Mouse (Mus musculus): ENCODE measurements around the gene Eloa. TPM values are rescaled to one million over a fixed set of nuclear protein-coding genes. Genes with fewer than 3 reads are reported as not detected.
A peak's percentile ranks its signal among the peaks of the same experiment; 100 is the strongest.

Gene Eloa
- total and polyA plus RNA-seq, 2 experiments, result 7.3 to 16.7 TPM

- Histone ChIP-seq H3K4me1 (ENCODE audit: control insufficient read depth, insufficient read depth, low read length) (peaks cover 19% of the 10 kb centered on the region), H3K27ac (replicated peaks; ENCODE audit: insufficient read depth, low read depth, low read length) (peak overlapping the region; percentile 97), H3K36me3 (ENCODE audit: control insufficient read depth, insufficient read depth, low read length) (peaks cover 4% of the 10 kb centered on the region; the same call in 1 of the 2 replicates), H3K4me3 (ENCODE audit: insufficient read depth, low read depth, low read length) (peak overlapping the region; percentile 74), H3K27me3 (ENCODE audit: control insufficient read depth, insufficient read depth, low read length) (no peaks in the 10 kb centered on the region), H3K9ac (ENCODE audit: low read depth, low read length) (peak overlapping the region; percentile 89), H3K79me2 (ENCODE audit: control insufficient read depth, insufficient read depth, low read length) (no peaks in the 10 kb centered on the region)
- no peak for DNase-seq (ENCODE audit: extremely low read depth, low read depth, low spot score)
- no peak for TF ChIP-seq POLR2A (IDR thresholded peaks at IDR 0.05; ENCODE audit: extremely low read depth, insufficient read depth, low read length)
- TF ChIP-seq CTCF (IDR thresholded peaks at IDR 0.05; ENCODE audit: low read depth, low read length), result no peak
- WGBS, result 7% methylated on average over 15 of the region's 15 CpGs
These were observed 58.6 kb downstream of the Eloa start for GRCm38 (mm10) chr4:135962946-135963345.

- TF ChIP-seq CTCF (IDR thresholded peaks at IDR 0.05; ENCODE audit: low read depth, low read length) (no peak), POLR2A (IDR thresholded peaks at IDR 0.05; ENCODE audit: extremely low read depth, insufficient read depth, low read length) (no peak)
- no peak overlapping the region for H3K27ac ChIP-seq (replicated peaks; ENCODE audit: insufficient read depth, low read depth, low read length)
- 61% methylated on average over 7 of the region's 7 CpGs for WGBS
- no peak overlapping the region for H3K4me3 ChIP-seq (ENCODE audit: insufficient read depth, low read depth, low read length)
- H3K27me3 ChIP-seq (ENCODE audit: control insufficient read depth, insufficient read depth, low read length), result no peaks in the 10 kb centered on the region
- no peak overlapping the region for H3K9ac ChIP-seq (ENCODE audit: low read depth, low read length)
- no peaks in the 10 kb centered on the region for H3K79me2 ChIP-seq (ENCODE audit: control insufficient read depth, insufficient read depth, low read length)
- H3K4me1 ChIP-seq (ENCODE audit: control insufficient read depth, insufficient read depth, low read length), result peaks cover 24% of the 10 kb centered on the region
- peak; percentile 41 for DNase-seq (ENCODE audit: extremely low read depth, low read depth, low spot score)
- H3K36me3 ChIP-seq (ENCODE audit: control insufficient read depth, insufficient read depth, low read length), result peaks cover 4% of the 10 kb centered on the region; the same call in 1 of the 2 replicates
These were observed 59.4 kb downstream of the Eloa start for GRCm38 (mm10) chr4:135962198-135962597.

GRCm38 (mm10) chr4:135961709-135962108, 59.9 kb downstream of the Eloa start:
- H3K36me3 ChIP-seq (ENCODE audit: control insufficient read depth, insufficient read depth, low read length), result peaks cover 4% of the 10 kb centered on the region; the same call in 1 of the 2 replicates
- WGBS, result 91% methylated on average over 5 of the region's 5 CpGs

GRCm38 (mm10) chr4:135960717-135961116, 60.8 kb downstream of the Eloa start:
- H3K36me3 ChIP-seq (ENCODE audit: control insufficient read depth, insufficient read depth, low read length), result peaks cover 4% of the 10 kb centered on the region; the same call in 1 of the 2 replicates
- no peak overlapping the region for H3K4me3 ChIP-seq (ENCODE audit: insufficient read depth, low read depth, low read length)
- no peaks in the 10 kb centered on the region for H3K27me3 ChIP-seq (ENCODE audit: control insufficient read depth, insufficient read depth, low read length)
- peak; percentile 75 for DNase-seq (ENCODE audit: extremely low read depth, low read depth, low spot score)
- no peaks in the 10 kb centered on the region for H3K79me2 ChIP-seq (ENCODE audit: control insufficient read depth, insufficient read depth, low read length)
- WGBS, result 31% methylated on average over 5 of the region's 5 CpGs
- H3K4me1 ChIP-seq (ENCODE audit: control insufficient read depth, insufficient read depth, low read length), result peaks cover 31% of the 10 kb centered on the region
- H3K27ac ChIP-seq (replicated peaks; ENCODE audit: insufficient read depth, low read depth, low read length), result peak overlapping the region; percentile 4; the same call in 1 of the 2 replicates
- TF ChIP-seq CTCF (IDR thresholded peaks at IDR 0.05; ENCODE audit: low read depth, low read length) (peak; percentile 96), POLR2A (IDR thresholded peaks at IDR 0.05; ENCODE audit: extremely low read depth, insufficient read depth, low read length) (no peak)
- no peak overlapping the region for H3K9ac ChIP-seq (ENCODE audit: low read depth, low read length)

More at GRCm38 (mm10) chr4:135961709-135962108, 59.9 kb downstream of the Eloa start:
- H3K27ac ChIP-seq (replicated peaks; ENCODE audit: insufficient read depth, low read depth, low read length), result no peak overlapping the region
- no peaks in the 10 kb centered on the region for H3K27me3 ChIP-seq (ENCODE audit: control insufficient read depth, insufficient read depth, low read length)
- no peaks in the 10 kb centered on the region for H3K79me2 ChIP-seq (ENCODE audit: control insufficient read depth, insufficient read depth, low read length)
- H3K4me1 ChIP-seq (ENCODE audit: control insufficient read depth, insufficient read depth, low read length), result peaks cover 25% of the 10 kb centered on the region
- TF ChIP-seq POLR2A (IDR thresholded peaks at IDR 0.05; ENCODE audit: extremely low read depth, insufficient read depth, low read length), result no peak
- TF ChIP-seq CTCF (IDR thresholded peaks at IDR 0.05; ENCODE audit: low read depth, low read length), result no peak
- no peak for DNase-seq (ENCODE audit: extremely low read depth, low read depth, low spot score)
- no peak overlapping the region for H3K4me3 ChIP-seq (ENCODE audit: insufficient read depth, low read depth, low read length)
- H3K9ac ChIP-seq (ENCODE audit: low read depth, low read length), result no peak overlapping the region

- Histone ChIP-seq H3K36me3 (ENCODE audit: control insufficient read depth, insufficient read depth, low read length) (peaks cover 5% of the 10 kb centered on the region; the same call in 1 of the 2 replicates), H3K9ac (ENCODE audit: low read depth, low read length) (no peak overlapping the region), H3K4me1 (ENCODE audit: control insufficient read depth, insufficient read depth, low read length) (peaks cover 40% of the 10 kb centered on the region), H3K4me3 (ENCODE audit: insufficient read depth, low read depth, low read length) (no peak overlapping the region), H3K79me2 (ENCODE audit: control insufficient read depth, insufficient read depth, low read length) (no peaks in the 10 kb centered on the region), H3K27me3 (ENCODE audit: control insufficient read depth, insufficient read depth, low read length) (no peaks in the 10 kb centered on the region), H3K27ac (replicated peaks; ENCODE audit: insufficient read depth, low read depth, low read length) (peak overlapping the region; percentile 91)
- peak; percentile 98 for DNase-seq (ENCODE audit: extremely low read depth, low read depth, low spot score)
- TF ChIP-seq CTCF (IDR thresholded peaks at IDR 0.05; ENCODE audit: low read depth, low read length) (no peak), POLR2A (IDR thresholded peaks at IDR 0.05; ENCODE audit: extremely low read depth, insufficient read depth, low read length) (no peak)
- WGBS, result 24% methylated on average over 8 of the region's 8 CpGs
These were observed 63.2 kb downstream of the Eloa start for GRCm38 (mm10) chr4:135958354-135958753.

- peak overlapping the region; percentile 53 for H3K9ac ChIP-seq (ENCODE audit: low read depth, low read length)
- peak overlapping the region; percentile 80 for H3K27ac ChIP-seq (replicated peaks; ENCODE audit: insufficient read depth, low read depth, low read length)
- no peak overlapping the region for H3K4me3 ChIP-seq (ENCODE audit: insufficient read depth, low read depth, low read length)
- WGBS, result 23% methylated on average over 9 of the region's 9 CpGs
- DNase-seq (ENCODE audit: extremely low read depth, low read depth, low spot score), result peak; percentile 93
- no peaks in the 10 kb centered on the region for H3K79me2 ChIP-seq (ENCODE audit: control insufficient read depth, insufficient read depth, low read length)
- peaks cover 4% of the 10 kb centered on the region; the same call in 1 of the 2 replicates for H3K36me3 ChIP-seq (ENCODE audit: control insufficient read depth, insufficient read depth, low read length)
- TF ChIP-seq POLR2A (IDR thresholded peaks at IDR 0.05; ENCODE audit: extremely low read depth, insufficient read depth, low read length) (no peak), CTCF (IDR thresholded peaks at IDR 0.05; ENCODE audit: low read depth, low read length) (no peak)
- H3K4me1 ChIP-seq (ENCODE audit: control insufficient read depth, insufficient read depth, low read length), result peaks cover 37% of the 10 kb centered on the region
- no peaks in the 10 kb centered on the region for H3K27me3 ChIP-seq (ENCODE audit: control insufficient read depth, insufficient read depth, low read length)
These were observed 65.7 kb downstream of the Eloa start for GRCm38 (mm10) chr4:135955886-135956285.
